10 mouse cellular contexts compared by ENCODE assay signal in the genomic region with DNA sequence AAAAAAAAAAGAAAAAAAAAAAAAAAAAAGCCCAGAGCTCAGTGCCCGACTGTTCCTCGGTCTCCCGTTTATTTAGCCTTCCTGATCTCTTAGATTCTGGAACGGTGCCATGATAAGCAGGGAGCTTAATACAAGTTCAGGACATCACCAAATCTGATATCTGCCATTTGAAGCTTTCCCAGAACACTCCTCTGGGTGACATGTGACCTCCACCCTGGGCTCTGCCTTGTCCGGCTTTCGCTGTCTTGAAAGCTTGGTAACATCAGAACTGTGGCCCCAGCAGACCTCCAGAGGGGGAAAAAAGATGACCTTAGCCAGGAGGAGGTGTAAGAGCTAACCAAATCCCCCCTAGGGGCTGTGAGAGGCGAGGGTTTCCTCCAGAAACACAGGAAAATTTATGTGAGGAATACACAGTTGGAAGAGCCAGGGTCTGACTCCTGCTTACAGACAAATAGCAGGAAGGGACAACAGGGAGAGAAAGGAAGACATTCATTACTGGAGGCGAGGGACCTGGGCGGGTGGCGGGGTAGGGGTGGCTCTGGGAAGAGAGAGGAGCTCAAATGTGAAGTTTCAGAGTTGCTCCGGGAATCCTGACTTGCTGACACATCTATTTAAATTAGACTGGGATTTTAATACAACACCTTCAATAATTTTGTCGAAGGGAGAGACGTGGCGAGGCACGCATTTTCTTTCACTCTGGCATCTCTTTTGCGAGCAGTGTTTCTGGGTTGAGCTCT.
DNase-seq lines count a peak whose midpoint lies in the region; ATAC-seq lines count a peak whose summit lies in the region.
"Had no signal": no experiment of that assay in that cellular context is flagged by ENCODE, and none has a peak within 500 bp of the region (broad histone marks: within the 10 kb centered on the region; RNA-seq: fewer than 3 reads in every experiment).

No protein-coding gene starts in this region.

- H3K4me1 ChIP-seq in heart, embryonic 10.5 days, result peaks cover 29% of the 10 kb centered on the region
- peaks cover 21% of the 10 kb centered on the region for H3K4me1 ChIP-seq in heart, embryonic 15.5 days (replicated peaks)

- H3K4me3 ChIP-seq in heart, embryonic 10.5 days, result no peak overlapping the region
- no peak overlapping the region for H3K4me3 ChIP-seq in heart, embryonic 15.5 days
- H3K4me3 ChIP-seq: limb, embryonic 12.5 days; myocyte had no signal

- no peaks in the 10 kb centered on the region for H3K36me3 ChIP-seq in heart, embryonic 10.5 days
- no peaks in the 10 kb centered on the region for H3K36me3 ChIP-seq in heart, embryonic 15.5 days
- H3K36me3 ChIP-seq: limb, embryonic 12.5 days had no signal

- H3K27me3 ChIP-seq in heart, embryonic 10.5 days (ENCODE audit: insufficient read depth, poor library complexity, severe bottlenecking), result no peaks in the 10 kb centered on the region
- 0 out of 2 replicates have a peak, but pooled peaks cover 5% of the 10 kb centered on the region for H3K27me3 ChIP-seq in heart, embryonic 15.5 days

- H3K9ac ChIP-seq in heart, embryonic 15.5 days, result no peak overlapping the region
- H3K9ac ChIP-seq: limb, embryonic 12.5 days had no signal

- DNase-seq in heart, embryonic 10.5 days (ENCODE audit: low spot score), result no peak
- no peak for DNase-seq in heart, adult 8-10 months (ENCODE audit: low spot score)
- peak; percentile 18 for DNase-seq in ZHBTc4 (ENCODE audit: low read depth, low spot score)
- peak; percentile 37 to 66 for DNase-seq in kidney, postnatal 36 days
- DNase-seq in frontal cortex, adult 2 months (ENCODE audit: extremely low spot score in 1 of 2, low spot score in 1 of 2), result no peak
- DNase-seq in ovary, adult 18-20 months (ENCODE audit: low spot score), result no peak
- no peak for DNase-seq in cerebellum, postnatal 25 days

- no peaks in the 10 kb centered on the region for H3K9me3 ChIP-seq in heart, embryonic 10.5 days
- H3K9me3 ChIP-seq in heart, embryonic 15.5 days (replicated peaks), result no peaks in the 10 kb centered on the region
- H3K9me3 ChIP-seq: limb, embryonic 12.5 days had no signal

- 42% methylated on average over 16 of the region's 16 CpGs for WGBS in heart, embryonic 10.5 days
- 43% methylated on average over 16 of the region's 16 CpGs for WGBS in heart, embryonic 15.5 days

- peak overlapping the region; percentile 46 for H3K4me2 ChIP-seq in heart, embryonic 15.5 days

- no peak for ATAC-seq in heart, embryonic 15.5 days (replicated peaks; ENCODE audit: insufficient number of reproducible peaks, insufficient read depth, low FRiP score, low read depth)

- peak overlapping the region; percentile 57; the same call in 1 of the 2 replicates for H3K27ac ChIP-seq in heart, embryonic 10.5 days
- no peak overlapping the region for H3K27ac ChIP-seq in heart, embryonic 15.5 days
- H3K27ac ChIP-seq: limb, embryonic 12.5 days had no signal

Comparison
In these comparisons a context has a peak if more than half of its experiments do, and no peak if none do; other contexts are left out.
1. DNase-seq: peak in ZHBTc4 (single experiment) and kidney, postnatal 36 days (2 of 2); none in heart, embryonic 10.5 days (single experiment), heart, adult 8-10 months (single experiment), frontal cortex, adult 2 months (0 of 2), ovary, adult 18-20 months (single experiment) and cerebellum, postnatal 25 days (0 of 2).